Mouse (Mus musculus) small intestine, adult 2 months (tissue): ENCODE results near the gene Trp53inp2.
A peak's percentile ranks its signal among the peaks of the same experiment; 100 is the strongest.

ENCODE experiments used
- CTCF ChIP-seq: fragments of 200-500 bp; IDR thresholded peaks from 2 replicates; pipeline ENCODE4 v1.5.1; 2012; ENCODE audit warnings: low read depth, mild to moderate bottlenecking, control low read depth, inconsistent platforms, low read length, moderate library complexity, mixed read lengths; ENCODE audit not compliant: insufficient replicate concordance, insufficient read length; ENCODE audit errors: extremely low read depth
- POLR2A ChIP-seq: fragments of 200-500 bp; IDR thresholded peaks from 2 replicates; pipeline ENCODE4 v1.6.1; 2012; ENCODE audit warnings: low read depth, mild to moderate bottlenecking, control low read depth, inconsistent platforms, low read length, moderate library complexity

DNA sequence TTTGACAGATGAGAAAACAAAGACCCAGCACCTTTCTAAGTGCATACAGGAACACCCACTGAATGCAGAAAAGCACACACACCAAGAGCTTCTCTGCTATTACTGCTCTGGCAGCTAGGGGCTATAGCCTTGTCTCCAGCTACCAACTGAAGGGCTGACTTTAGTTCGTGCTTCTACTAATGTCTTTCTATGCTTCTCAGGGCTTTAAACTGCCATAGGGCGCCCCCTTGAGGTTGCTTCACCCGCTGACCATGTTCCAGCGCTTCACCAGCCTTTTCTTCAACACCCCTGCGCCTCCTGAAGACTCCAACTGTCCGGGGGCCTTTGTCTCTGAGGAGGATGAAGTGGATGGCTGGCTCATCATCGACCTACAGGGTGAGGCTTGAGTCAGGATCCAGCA lies 4.2 kb downstream of the Trp53inp2 start:
- TF ChIP-seq POLR2A (no peak), CTCF (peak; percentile 86)
